Mouse (Mus musculus): ENCODE data around the gene Grm4. TPM values are rescaled to one million over a fixed set of nuclear protein-coding genes. Genes with fewer than 3 reads are reported as not detected.

Gene Grm4
- polyA plus RNA-seq, 1 experiment from 2014 or later = 0.29 TPM

GRCm38 (mm10) chr17:27493969-27494368 lies 27.2 kb downstream of the Grm4 start:
- no peak overlapping the region for H3K27ac ChIP-seq
- H3K9me3 ChIP-seq = no peaks in the 10 kb centered on the region
- no peaks in the 10 kb centered on the region for H3K4me1 ChIP-seq (replicated peaks)
- no peaks in the 10 kb centered on the region for H3K36me3 ChIP-seq
- no peak overlapping the region for H3K9ac ChIP-seq
- no peak overlapping the region for H3K4me3 ChIP-seq (replicated peaks)
- H3K4me2 ChIP-seq (replicated peaks) = no peak overlapping the region
- no peak for ATAC-seq
- 36% methylated on average over 8 of the region's 8 CpGs for WGBS
- no peaks in the 10 kb centered on the region for H3K27me3 ChIP-seq (replicated peaks)

- Histone ChIP-seq H3K36me3 (no peaks in the 10 kb centered on the region), H3K27ac (no peak overlapping the region), H3K4me3 (replicated peaks) (no peak overlapping the region), H3K4me1 (replicated peaks) (no peaks in the 10 kb centered on the region), H3K9ac (no peak overlapping the region), H3K4me2 (replicated peaks) (no peak overlapping the region), H3K9me3 (no peaks in the 10 kb centered on the region), H3K27me3 (replicated peaks) (no peaks in the 10 kb centered on the region)
- no peak for ATAC-seq
- WGBS = 80% methylated on average over 4 of the region's 4 CpGs
These were observed 27.8 kb downstream of the Grm4 start for GRCm38 (mm10) chr17:27493389-27493788.

GRCm38 (mm10) chr17:27488173-27488823 lies 32.9 kb downstream of the Grm4 start:
- no peaks in the 10 kb centered on the region for H3K4me1 ChIP-seq (replicated peaks)
- H3K27me3 ChIP-seq (replicated peaks) = no peaks in the 10 kb centered on the region
- no peak for ATAC-seq
- H3K9me3 ChIP-seq = no peaks in the 10 kb centered on the region
- no peak overlapping the region for H3K4me2 ChIP-seq (replicated peaks)
- 68% methylated on average over 16 of the region's 16 CpGs for WGBS
- no peak overlapping the region for H3K4me3 ChIP-seq (replicated peaks)
- H3K27ac ChIP-seq = no peak overlapping the region
- no peaks in the 10 kb centered on the region for H3K36me3 ChIP-seq
- H3K9ac ChIP-seq = no peak overlapping the region

DNA sequence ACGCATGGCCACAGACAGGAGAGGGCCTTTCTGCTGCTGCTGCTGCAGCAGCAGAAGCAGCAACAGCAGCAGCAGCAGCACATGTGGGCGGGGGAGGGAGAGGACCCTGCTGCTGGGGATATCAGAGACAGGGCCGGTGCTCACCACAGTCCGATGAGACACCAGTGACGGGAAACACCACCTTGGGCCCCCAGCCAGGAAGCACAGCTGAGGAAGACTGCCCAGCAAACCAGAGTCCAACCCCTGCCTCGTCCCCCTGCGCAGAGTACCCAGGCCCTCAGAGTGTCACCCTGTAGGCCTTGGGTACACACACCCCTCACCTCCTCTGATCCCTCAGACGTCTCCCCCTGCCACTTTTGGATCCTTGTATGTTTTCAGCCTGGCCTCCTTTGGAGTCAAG lies 35.3 kb downstream of the Grm4 start:
- 50% methylated on average over 8 of the region's 8 CpGs for WGBS
- Histone ChIP-seq H3K27ac (no peak overlapping the region), H3K4me3 (replicated peaks) (no peak overlapping the region), H3K36me3 (no peaks in the 10 kb centered on the region), H3K4me2 (replicated peaks) (no peak overlapping the region), H3K4me1 (replicated peaks) (no peaks in the 10 kb centered on the region), H3K9me3 (no peaks in the 10 kb centered on the region), H3K9ac (no peak overlapping the region), H3K27me3 (replicated peaks) (no peaks in the 10 kb centered on the region)
- no peak for ATAC-seq

- no peak overlapping the region for H3K4me3 ChIP-seq (replicated peaks)
- 78% methylated on average over 3 of the region's 3 CpGs for WGBS
- H3K4me2 ChIP-seq (replicated peaks) = no peak overlapping the region
These were observed 37.6 kb downstream of the Grm4 start for GRCm38 (mm10) chr17:27483571-27483970.

GRCm38 (mm10) chr17:27480143-27481103 lies 40.8 kb downstream of the Grm4 start:
- peak overlapping the region; percentile 46 for H3K4me2 ChIP-seq (replicated peaks)
- ATAC-seq = peak; percentile 65
- WGBS = 39% methylated on average over 29 of the region's 29 CpGs

More at GRCm38 (mm10) chr17:27483571-27483970, 37.6 kb downstream of the Grm4 start:
- Histone ChIP-seq H3K36me3 (no peaks in the 10 kb centered on the region), H3K9ac (no peak overlapping the region), H3K9me3 (no peaks in the 10 kb centered on the region), H3K27ac (no peak overlapping the region), H3K27me3 (replicated peaks) (no peaks in the 10 kb centered on the region), H3K4me1 (replicated peaks) (no peaks in the 10 kb centered on the region; the same call in 1 of the 2 replicates)
- no peak for ATAC-seq

GRCm38 (mm10) chr17:27475650-27476049 lies 45.6 kb downstream of the Grm4 start:
- Histone ChIP-seq H3K27me3 (replicated peaks) (no peaks in the 10 kb centered on the region), H3K36me3 (no peaks in the 10 kb centered on the region), H3K9me3 (no peaks in the 10 kb centered on the region), H3K4me3 (replicated peaks) (no peak overlapping the region), H3K4me1 (replicated peaks) (no peaks in the 10 kb centered on the region; the same call in 1 of the 2 replicates), H3K9ac (no peak overlapping the region), H3K4me2 (replicated peaks) (no peak overlapping the region), H3K27ac (no peak overlapping the region)
- 91% methylated on average over 11 of the region's 11 CpGs for WGBS
- ATAC-seq = no peak

More at GRCm38 (mm10) chr17:27480143-27481103, 40.8 kb downstream of the Grm4 start:
- no peaks in the 10 kb centered on the region for H3K36me3 ChIP-seq
- H3K9me3 ChIP-seq = no peaks in the 10 kb centered on the region
- no peak overlapping the region for H3K4me3 ChIP-seq (replicated peaks)
- no peaks in the 10 kb centered on the region for H3K27me3 ChIP-seq (replicated peaks)
- H3K27ac ChIP-seq = no peak overlapping the region
- no peaks in the 10 kb centered on the region; the same call in 1 of the 2 replicates for H3K4me1 ChIP-seq (replicated peaks)
- H3K9ac ChIP-seq = no peak overlapping the region

DNA sequence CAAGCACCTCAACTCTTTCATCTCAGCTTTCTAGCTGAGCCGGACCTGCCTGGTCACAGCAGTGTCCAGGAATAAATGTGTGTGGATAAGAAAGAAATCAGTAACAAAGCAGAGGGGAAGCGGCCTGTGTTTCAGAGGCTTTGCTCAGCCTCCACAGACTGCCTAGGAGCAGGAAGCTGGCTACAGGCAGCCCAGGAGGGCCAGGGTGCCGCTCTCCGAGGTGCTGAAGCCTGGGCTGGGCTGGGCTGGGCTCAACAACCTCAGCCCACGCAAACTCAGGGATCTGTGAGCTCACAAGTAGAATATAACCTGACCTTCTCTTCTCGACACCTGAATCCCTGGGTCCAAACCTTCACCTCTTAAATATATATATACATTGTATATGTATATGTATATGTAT lies 54.6 kb downstream of the Grm4 start:
- ATAC-seq = peak; percentile 53; the same call in 1 of the 2 replicates
- Histone ChIP-seq H3K4me3 (replicated peaks) (no peak overlapping the region), H3K27me3 (replicated peaks) (no peaks in the 10 kb centered on the region), H3K4me1 (replicated peaks) (no peaks in the 10 kb centered on the region), H3K36me3 (no peaks in the 10 kb centered on the region), H3K27ac (no peak overlapping the region), H3K4me2 (replicated peaks) (no peak overlapping the region), H3K9ac (no peak overlapping the region), H3K9me3 (no peaks in the 10 kb centered on the region)
- 16% methylated on average over 6 of the region's 6 CpGs for WGBS

DNA sequence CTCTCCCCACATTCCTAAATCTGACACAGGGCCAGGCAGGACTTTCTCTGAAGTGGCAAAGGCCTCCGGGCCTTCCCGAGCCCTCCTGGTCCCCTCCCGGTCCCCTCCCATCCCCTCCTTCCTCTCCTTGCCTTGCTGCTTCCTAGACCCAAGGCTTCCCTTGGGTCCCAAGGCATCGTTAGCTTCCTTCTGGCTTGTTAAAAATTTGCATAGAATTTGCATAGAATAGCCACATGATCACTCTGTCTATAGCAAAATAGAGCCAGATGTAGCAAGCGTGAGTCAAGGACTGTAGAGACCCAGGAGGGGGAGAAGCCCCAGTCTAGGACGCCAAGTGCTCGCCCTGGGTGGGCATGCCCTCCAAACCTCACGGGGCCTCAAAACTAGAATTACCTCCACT lies 55.3 kb downstream of the Grm4 start:
- no peaks in the 10 kb centered on the region for H3K9me3 ChIP-seq
- H3K4me3 ChIP-seq (replicated peaks) = no peak overlapping the region
- 66% methylated on average over 8 of the region's 8 CpGs for WGBS
- H3K9ac ChIP-seq = no peak overlapping the region
- no peaks in the 10 kb centered on the region for H3K27me3 ChIP-seq (replicated peaks)
- H3K4me1 ChIP-seq (replicated peaks) = no peaks in the 10 kb centered on the region
- no peak for ATAC-seq
- no peak overlapping the region for H3K4me2 ChIP-seq (replicated peaks)
- H3K27ac ChIP-seq = no peak overlapping the region
- no peaks in the 10 kb centered on the region for H3K36me3 ChIP-seq

DNA sequence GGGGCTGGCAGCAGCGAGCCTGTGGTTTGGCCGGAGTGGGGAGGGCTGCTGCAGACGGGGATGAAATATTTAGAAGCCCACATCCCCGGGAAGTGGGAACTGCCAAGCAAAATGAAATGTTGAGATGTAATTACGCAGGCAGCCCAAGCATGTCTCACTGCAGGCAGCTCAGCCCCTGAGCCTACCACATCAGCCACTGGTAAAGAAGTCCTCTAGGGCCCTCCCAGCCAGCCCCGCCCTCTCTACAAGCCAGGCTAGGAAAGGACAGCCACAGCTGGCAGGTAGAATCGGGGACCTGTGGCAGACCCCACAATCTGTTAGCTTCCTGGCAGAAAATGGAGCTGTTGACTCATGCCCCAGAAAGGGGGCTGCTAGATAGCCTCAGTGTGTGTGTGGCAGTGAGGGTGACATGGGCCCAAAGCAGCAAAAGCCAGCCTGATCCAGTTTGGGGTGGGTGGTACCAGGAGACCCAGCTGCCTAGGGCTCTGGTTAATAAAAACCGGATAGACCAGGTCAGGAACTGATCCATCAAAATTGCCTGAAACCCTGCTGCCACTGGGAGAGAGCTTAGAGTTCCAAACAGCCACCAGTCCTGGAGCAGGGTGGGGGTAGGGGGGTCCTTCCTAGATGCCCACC lies 56.8 kb downstream of the Grm4 start:
- Histone ChIP-seq H3K4me3 (replicated peaks) (no peak overlapping the region), H3K4me1 (replicated peaks) (no peaks in the 10 kb centered on the region), H3K27me3 (replicated peaks) (peaks cover 4% of the 10 kb centered on the region; the same call in 1 of the 2 replicates), H3K9me3 (no peaks in the 10 kb centered on the region), H3K36me3 (no peaks in the 10 kb centered on the region), H3K4me2 (replicated peaks) (no peak overlapping the region), H3K9ac (no peak overlapping the region), H3K27ac (no peak overlapping the region)
- WGBS = 46% methylated on average over 8 of the region's 8 CpGs
- ATAC-seq = no peak

DNA sequence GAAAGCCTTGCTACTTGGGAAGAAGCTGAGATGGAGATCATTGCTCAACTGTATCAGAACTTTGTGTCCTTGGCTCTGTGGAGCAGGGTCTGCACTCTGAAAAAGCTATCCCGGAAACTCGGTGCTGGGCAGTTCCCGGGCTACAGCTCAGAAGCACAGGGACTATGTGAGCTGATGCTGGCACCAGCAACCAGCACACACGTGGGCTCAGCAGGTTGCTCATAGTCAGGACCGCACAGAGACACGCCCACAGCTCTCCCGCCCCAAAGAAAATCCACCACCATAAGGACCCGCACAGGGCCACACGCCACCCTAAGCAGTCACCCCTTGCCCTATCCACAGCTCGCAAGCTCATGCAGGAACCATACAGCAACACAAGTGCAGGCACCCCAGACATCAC lies 61.2 kb downstream of the Grm4 start:
- Histone ChIP-seq H3K27ac (no peak overlapping the region), H3K9me3 (no peaks in the 10 kb centered on the region), H3K9ac (no peak overlapping the region), H3K4me2 (replicated peaks) (no peak overlapping the region), H3K4me3 (replicated peaks) (no peak overlapping the region), H3K4me1 (replicated peaks) (no peaks in the 10 kb centered on the region), H3K36me3 (no peaks in the 10 kb centered on the region), H3K27me3 (replicated peaks) (peaks cover 4% of the 10 kb centered on the region; the same call in 1 of the 2 replicates)
- WGBS = 67% methylated on average over 10 of the region's 10 CpGs
- ATAC-seq = no peak

- WGBS = 83% methylated on average over 3 of the region's 3 CpGs
- H3K27ac ChIP-seq = no peak overlapping the region
- H3K4me2 ChIP-seq (replicated peaks) = no peak overlapping the region
- no peak for ATAC-seq
- H3K9ac ChIP-seq = no peak overlapping the region
- no peaks in the 10 kb centered on the region for H3K4me1 ChIP-seq (replicated peaks)
- no peaks in the 10 kb centered on the region for H3K9me3 ChIP-seq
- peaks cover 4% of the 10 kb centered on the region; the same call in 1 of the 2 replicates for H3K27me3 ChIP-seq (replicated peaks)
- no peaks in the 10 kb centered on the region for H3K36me3 ChIP-seq
- H3K4me3 ChIP-seq (replicated peaks) = no peak overlapping the region
These were observed 62.0 kb downstream of the Grm4 start for GRCm38 (mm10) chr17:27459241-27459640.

Data from intestine, embryonic 15.5 days (tissue).